9 mouse cellular contexts compared by ENCODE assay signal in the genomic region with DNA sequence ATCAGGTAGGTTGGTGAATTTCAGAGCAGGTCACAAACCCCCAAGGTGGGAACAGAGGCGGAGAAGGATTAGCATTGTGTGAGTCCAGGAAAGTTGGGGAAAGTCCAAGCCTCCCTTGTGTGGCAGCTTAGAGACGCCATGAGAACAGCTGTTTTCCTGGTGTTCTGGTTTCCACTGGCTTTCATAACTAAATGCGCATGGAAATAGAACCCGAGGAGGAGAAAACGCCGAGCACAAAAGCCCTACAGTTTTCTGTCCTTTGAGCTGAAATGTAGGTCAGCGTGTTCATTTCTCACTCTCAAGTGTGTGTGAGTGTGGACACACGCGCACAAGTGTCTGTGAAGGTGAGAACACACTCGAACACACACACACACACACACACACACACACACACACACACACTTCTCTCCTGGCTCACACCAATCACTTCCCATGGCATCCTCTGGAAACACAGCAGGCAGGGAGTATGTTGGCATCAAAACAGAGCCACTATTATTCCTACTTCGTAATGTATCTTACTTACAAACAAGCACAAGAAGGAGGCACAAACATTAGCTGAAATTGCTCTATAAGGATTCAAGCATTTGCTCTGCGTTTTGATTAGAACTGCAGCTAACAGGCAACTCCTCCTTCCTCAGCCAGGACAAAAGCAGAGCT. TPM values are rescaled to one million over a fixed set of nuclear protein-coding genes. Genes with fewer than 3 reads are reported as not detected.
A peak's percentile ranks its signal among the peaks of the same experiment; 100 is the strongest.
DNase-seq lines count a peak whose midpoint lies in the region; ATAC-seq and TF ChIP-seq lines count a peak whose summit lies in the region.
"Had no signal": no experiment of that assay in that cellular context is flagged by ENCODE, and none has a peak within 500 bp of the region (broad histone marks: within the 10 kb centered on the region; RNA-seq: fewer than 3 reads in every experiment).

No protein-coding gene starts in this region.

- H3K4me2 ChIP-seq in heart, embryonic 15.5 days, result no peak overlapping the region
- peak overlapping the region; percentile 11; the same call in 1 of the 2 replicates for H3K4me2 ChIP-seq in embryonic facial prominence, embryonic 14.5 days (ENCODE audit: low read depth, low read length)
- H3K4me2 ChIP-seq in midbrain, embryonic 14.5 days (ENCODE audit: low read length), result no peak overlapping the region

- no peak for TF ChIP-seq EP300 in heart, adult 2 months (IDR thresholded peaks at IDR 0.05; ENCODE audit: insufficient read depth, low read depth, low read length)

- H3K27me3 ChIP-seq in heart, embryonic 15.5 days, result no peaks in the 10 kb centered on the region
- no peaks in the 10 kb centered on the region for H3K27me3 ChIP-seq in heart, adult 2 months (ENCODE audit: control insufficient read depth, insufficient read depth, low read length)
- H3K27me3 ChIP-seq in embryonic facial prominence, embryonic 14.5 days (replicated peaks; ENCODE audit: control insufficient read depth, insufficient read depth, low read length), result no peaks in the 10 kb centered on the region
- no peaks in the 10 kb centered on the region for H3K27me3 ChIP-seq in midbrain, embryonic 14.5 days (ENCODE audit: control insufficient read depth, insufficient read depth, low read length)

- H3K9me3 ChIP-seq in heart, embryonic 15.5 days (replicated peaks), result no peaks in the 10 kb centered on the region
- no peaks in the 10 kb centered on the region for H3K9me3 ChIP-seq in embryonic facial prominence, embryonic 14.5 days (ENCODE audit: control insufficient read depth, low read length)
- no peaks in the 10 kb centered on the region for H3K9me3 ChIP-seq in midbrain, embryonic 14.5 days (ENCODE audit: control insufficient read depth, low read length)

- no peaks in the 10 kb centered on the region for H3K36me3 ChIP-seq in heart, embryonic 15.5 days
- no peaks in the 10 kb centered on the region for H3K36me3 ChIP-seq in heart, adult 2 months (ENCODE audit: control insufficient read depth, insufficient read depth, low read length)
- H3K36me3 ChIP-seq in embryonic facial prominence, embryonic 14.5 days (ENCODE audit: control insufficient read depth, insufficient read depth, low read length), result no peaks in the 10 kb centered on the region
- no peaks in the 10 kb centered on the region for H3K36me3 ChIP-seq in midbrain, embryonic 14.5 days (ENCODE audit: control insufficient read depth, insufficient read depth, low read length)

- intact Hi-C loops in heart, adult 2 months (cut with DNase I), result no loop called here

- 65% methylated on average over 12 of the region's 12 CpGs for WGBS in heart, embryonic 15.5 days
- WGBS in heart, adult 2 months, result 60% methylated on average over 12 of the region's 12 CpGs
- 38% methylated on average over 12 of the region's 12 CpGs for WGBS in embryonic facial prominence, embryonic 14.5 days
- 41% methylated on average over 12 of the region's 12 CpGs for WGBS in midbrain, embryonic 14.5 days

- no peak for TF ChIP-seq POLR2A in heart, adult 2 months (IDR thresholded peaks at IDR 0.05; ENCODE audit: insufficient read depth, low read depth, low read length)

- ATAC-seq in heart, embryonic 15.5 days (replicated peaks; ENCODE audit: insufficient number of reproducible peaks, insufficient read depth, low FRiP score, low read depth), result no peak
- ATAC-seq in embryonic facial prominence, embryonic 14.5 days (ENCODE audit: low read depth), result peak; percentile 80
- ATAC-seq in midbrain, embryonic 14.5 days (ENCODE audit: low FRiP score, low TSS enrichment), result no peak

- no peak for DNase-seq in heart, adult 2 months
- peak; percentile 92 for DNase-seq in embryonic facial prominence, embryonic 14.5 days (ENCODE audit: low spot score)
- peak; percentile 27 for DNase-seq in kidney, postnatal 14 days
- DNase-seq in midbrain, embryonic 14.5 days, result peak; percentile 60
- no peak for DNase-seq in ovary, postnatal 10 days (ENCODE audit: low spot score)
- DNase-seq in adipocyte (ENCODE audit: low spot score), result no peak
- DNase-seq in cerebellum, postnatal 25 days, result no peak
- DNase-seq: cerebellum, postnatal 36 days had no signal

- no peak overlapping the region for H3K4me3 ChIP-seq in heart, embryonic 15.5 days
- no peak overlapping the region for H3K4me3 ChIP-seq in heart, adult 2 months
- no peak overlapping the region for H3K4me3 ChIP-seq in embryonic facial prominence, embryonic 14.5 days (ENCODE audit: low read depth, low read length)
- no peak overlapping the region for H3K4me3 ChIP-seq in midbrain, embryonic 14.5 days (replicated peaks; ENCODE audit: low read depth, low read length)

- peak overlapping the region; percentile 45; the same call in 1 of the 2 replicates for H3K27ac ChIP-seq in heart, embryonic 15.5 days
- no peak overlapping the region for H3K27ac ChIP-seq in heart, adult 2 months
- peak overlapping the region; percentile 67 for H3K27ac ChIP-seq in embryonic facial prominence, embryonic 14.5 days (replicated peaks; ENCODE audit: low read depth, low read length)
- H3K27ac ChIP-seq in midbrain, embryonic 14.5 days (replicated peaks; ENCODE audit: low read depth, low read length), result no peak overlapping the region

- no peaks in the 10 kb centered on the region for H3K79me2 ChIP-seq in heart, adult 2 months (replicated peaks; ENCODE audit: control insufficient read depth, insufficient read depth, low read length)

- peaks cover 14% of the 10 kb centered on the region for H3K4me1 ChIP-seq in heart, embryonic 15.5 days (replicated peaks)
- no peaks in the 10 kb centered on the region; the same call in 1 of the 2 replicates for H3K4me1 ChIP-seq in heart, adult 2 months (ENCODE audit: control insufficient read depth, insufficient read depth, low read length)
- H3K4me1 ChIP-seq in embryonic facial prominence, embryonic 14.5 days (ENCODE audit: control insufficient read depth, insufficient read depth, low read length), result peaks cover 13% of the 10 kb centered on the region; the same call in 1 of the 2 replicates
- peaks cover 12% of the 10 kb centered on the region; the same call in 1 of the 2 replicates for H3K4me1 ChIP-seq in midbrain, embryonic 14.5 days (ENCODE audit: control insufficient read depth, insufficient read depth, low read length)

- no peak for TF ChIP-seq CTCF in heart, adult 2 months (IDR thresholded peaks at IDR 0.05)

- H3K9ac ChIP-seq in heart, embryonic 15.5 days, result no peak overlapping the region
- no peak overlapping the region for H3K9ac ChIP-seq in heart, adult 2 months (ENCODE audit: low read depth, low read length)
- 0 out of 2 replicates have a peak overlapping the region, but pooled peaks have one; percentile 2 for H3K9ac ChIP-seq in embryonic facial prominence, embryonic 14.5 days (ENCODE audit: low read depth, low read length)
- no peak overlapping the region for H3K9ac ChIP-seq in midbrain, embryonic 14.5 days (replicated peaks; ENCODE audit: low read length)

RNA-seq across cellular contexts. Expression of gene Slc44a3, which starts 42.6 kb away (rescaled TPM):
- polyA plus RNA-seq in heart, embryonic 15.5 days (2015; fragmentation: Nextera tagmentation; extraction: Ambion mirVana), result 0.94 and 2.2 TPM in 2 replicates
- total RNA-seq in heart, adult 2 months (2021), result not detected
- polyA plus RNA-seq in heart, adult 2 months (2012; rRNA removed), result 0.38 and 1.1 TPM in 2 replicates
- polyA plus RNA-seq in embryonic facial prominence, embryonic 14.5 days (2014; fragmentation: Nextera tagmentation; extraction: Ambion mirVana), result 4.9 and 6.4 TPM in 2 replicates
- 0.51 and 0.63 TPM in 2 replicates for polyA plus RNA-seq in midbrain, embryonic 14.5 days (2014; fragmentation: Nextera tagmentation; extraction: Ambion mirVana)

Comparison
In these comparisons a context has a peak if more than half of its experiments do, and no peak if none do; other contexts are left out.
1. H3K27ac ChIP-seq: peak in heart, embryonic 15.5 days (single experiment) and embryonic facial prominence, embryonic 14.5 days (single experiment); none in heart, adult 2 months (single experiment) and midbrain, embryonic 14.5 days (single experiment).
2. DNase-seq: peak in embryonic facial prominence, embryonic 14.5 days (single experiment), kidney, postnatal 14 days (single experiment) and midbrain, embryonic 14.5 days (single experiment); none in heart, adult 2 months (0 of 2), ovary, postnatal 10 days (single experiment), adipocyte (single experiment) and cerebellum, postnatal 25 days (0 of 2).